Mouse (Mus musculus): ENCODE data around the gene Gm27021. TPM values are rescaled to one million over a fixed set of nuclear protein-coding genes. Genes with fewer than 3 reads are reported as not detected.

The Gm27021 gene
- total and polyA plus RNA-seq, 3 experiments, result 0.21 to 0.54 TPM; not detected in 1

DNA sequence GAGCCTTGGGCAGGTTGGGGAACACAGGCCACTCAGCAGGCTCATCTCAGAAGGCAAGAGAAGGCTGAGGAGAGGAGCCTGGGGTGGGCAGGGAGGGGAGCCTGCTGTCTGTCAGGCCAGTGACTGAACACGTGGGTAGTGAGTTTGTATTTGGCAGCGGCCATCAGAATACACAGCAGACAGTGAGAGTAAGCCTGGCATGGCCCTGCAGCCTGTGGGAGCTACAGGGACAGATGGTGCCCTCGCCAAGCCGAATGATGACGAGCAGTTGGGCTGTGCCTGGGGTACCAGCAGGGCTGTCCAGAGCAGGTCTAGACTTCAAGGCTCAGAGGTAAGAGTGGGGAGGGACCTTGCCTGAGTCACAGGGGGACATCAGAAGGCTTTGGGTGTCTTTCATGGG, 40.6 kb downstream of the Gm27021 start:
- Histone ChIP-seq H3K4me1 (ENCODE audit: control insufficient read depth in 1 of 2, insufficient read depth in 2 of 2, low read length in 2 of 2) (no peaks in the 10 kb centered on the region), H3K9ac (ENCODE audit: control insufficient read depth, low read depth, low read length, poor library complexity, severe bottlenecking) (no peak overlapping the region), H3K27me3 (ENCODE audit: control insufficient read depth in 1 of 2, insufficient read depth in 2 of 2, low read length in 2 of 2) (no peaks in the 10 kb centered on the region), H3K9me3 (replicated peaks; ENCODE audit: insufficient read depth, low read length) (no peaks in the 10 kb centered on the region), H3K79me2 (ENCODE audit: control insufficient read depth, insufficient read depth, low read length, poor library complexity) (no peaks in the 10 kb centered on the region), H3K36me3 (ENCODE audit: control insufficient read depth in 1 of 2, insufficient read depth in 2 of 2, low read length in 2 of 2) (peaks cover 0 to 2% of the 10 kb centered on the region in 2 experiments; a peak in 1 of 4 replicates), H3K27ac (ENCODE audit: control insufficient read depth, low read depth, low read length) (no peak overlapping the region), H3K4me3 (ENCODE audit: control insufficient read depth in 1 of 2, insufficient read depth in 1 of 2, low read depth in 2 of 2, low read length in 2 of 2) (no peak overlapping the region)
- no peak for DNase-seq (ENCODE audit: low read depth, low spot score)
- TF ChIP-seq POLR2AphosphoS2 (IDR thresholded peaks at IDR 0.05; ENCODE audit: low read length) (no peak), TBP (IDR thresholded peaks at IDR 0.05; ENCODE audit: low read depth, low read length) (no peak), EP300 (IDR thresholded peaks at IDR 0.05; ENCODE audit: low read depth in 1 of 2, low read length in 2 of 2) (no peak), JUND (IDR thresholded peaks at IDR 0.05; ENCODE audit: low read depth, low read length) (no peak), MXI1 (IDR thresholded peaks at IDR 0.05; ENCODE audit: low read depth, low read length) (no peak), NRF1 (IDR thresholded peaks at IDR 0.05; ENCODE audit: insufficient read depth, low read depth, low read length, poor library complexity, severe bottlenecking) (no peak), NELFE (IDR thresholded peaks at IDR 0.05; ENCODE audit: low read depth, low read length) (no peak), ZC3H11A (IDR thresholded peaks at IDR 0.05; ENCODE audit: low read depth, low read length) (no peak), MEF2A (IDR thresholded peaks at IDR 0.05; ENCODE audit: extremely low read depth, insufficient replicate concordance, low read depth, low read length, poor library complexity, severe bottlenecking) (no peak), UBTF (IDR thresholded peaks at IDR 0.05; ENCODE audit: borderline replicate concordance, insufficient read depth, low read depth, low read length) (no peak), CHD2 (IDR thresholded peaks at IDR 0.05; ENCODE audit: low read length) (no peak)

- Histone ChIP-seq H3K27me3 (ENCODE audit: control insufficient read depth in 1 of 2, insufficient read depth in 2 of 2, low read length in 2 of 2) (no peaks in the 10 kb centered on the region), H3K4me1 (ENCODE audit: control insufficient read depth in 1 of 2, insufficient read depth in 2 of 2, low read length in 2 of 2) (no peaks in the 10 kb centered on the region), H3K4me3 (ENCODE audit: control insufficient read depth in 1 of 2, insufficient read depth in 1 of 2, low read depth in 2 of 2, low read length in 2 of 2) (no peak overlapping the region), H3K27ac (ENCODE audit: control insufficient read depth, low read depth, low read length) (no peak overlapping the region), H3K9me3 (replicated peaks; ENCODE audit: insufficient read depth, low read length) (no peaks in the 10 kb centered on the region), H3K79me2 (ENCODE audit: control insufficient read depth, insufficient read depth, low read length, poor library complexity) (no peaks in the 10 kb centered on the region), H3K36me3 (ENCODE audit: control insufficient read depth in 1 of 2, insufficient read depth in 2 of 2, low read length in 2 of 2) (peaks cover 0 to 2% of the 10 kb centered on the region in 2 experiments; a peak in 1 of 4 replicates), H3K9ac (ENCODE audit: control insufficient read depth, low read depth, low read length, poor library complexity, severe bottlenecking) (no peak overlapping the region)
- DNase-seq (ENCODE audit: low read depth, low spot score), result no peak
- TF ChIP-seq MYB (IDR thresholded peaks at IDR 0.05; ENCODE audit: low read depth, low read length), result no peak
- TF ChIP-seq BHLHE40 (IDR thresholded peaks at IDR 0.05; ENCODE audit: borderline replicate concordance, low read depth, low read length), result no peak
- no peak for TF ChIP-seq GATA1 (IDR thresholded peaks at IDR 0.05; ENCODE audit: low read depth, low read length)
- no peak for TF ChIP-seq MAFK (IDR thresholded peaks at IDR 0.05; ENCODE audit: borderline replicate concordance, low read depth, low read length)
- TF ChIP-seq UBTF (IDR thresholded peaks at IDR 0.05; ENCODE audit: borderline replicate concordance, insufficient read depth, low read depth, low read length), result no peak
- TF ChIP-seq MYC (IDR thresholded peaks at IDR 0.05; ENCODE audit: low read depth, low read length), result no peak
- no peak for TF ChIP-seq TAL1 (IDR thresholded peaks at IDR 0.05; ENCODE audit: low read length)
- no peak for TF ChIP-seq HCFC1 (IDR thresholded peaks at IDR 0.05; ENCODE audit: low read depth, low read length)
- no peak for TF ChIP-seq MAX (IDR thresholded peaks at IDR 0.05; ENCODE audit: low read length)
- no peak for TF ChIP-seq JUND (IDR thresholded peaks at IDR 0.05; ENCODE audit: low read depth, low read length)
- TF ChIP-seq TCF12 (IDR thresholded peaks at IDR 0.05; ENCODE audit: low read depth, low read length), result no peak
- no peak for TF ChIP-seq POLR2A (IDR thresholded peaks at IDR 0.05; ENCODE audit: control insufficient read depth in 1 of 2, insufficient read depth in 1 of 2, low read depth in 1 of 2, low read length in 2 of 2, poor library complexity in 1 of 2)
- no peak for TF ChIP-seq CHD1 (IDR thresholded peaks at IDR 0.05; ENCODE audit: low read depth, low read length)
- TF ChIP-seq ETS1 (IDR thresholded peaks at IDR 0.05; ENCODE audit: low read depth, low read length), result no peak
- no peak for TF ChIP-seq RCOR1 (IDR thresholded peaks at IDR 0.05; ENCODE audit: low read depth, low read length)
- no peak for TF ChIP-seq ZNF384 (IDR thresholded peaks at IDR 0.05; ENCODE audit: low read depth, low read length)
- no peak for TF ChIP-seq RAD21 (IDR thresholded peaks at IDR 0.05; ENCODE audit: low read depth, low read length)
Observed at GRCm38 (mm10) chr8:120626461-120626860, 41.4 kb downstream of the Gm27021 start.

Measured in MEL (cell line).